Mouse (Mus musculus): ENCODE measurements around the gene Olfr1502. TPM values are rescaled to one million over a fixed set of nuclear protein-coding genes. Genes with fewer than 3 reads are reported as not detected.

Olfr1502 gene
- polyA plus RNA-seq, 1 experiment from 2014 or later: not detected

DNA sequence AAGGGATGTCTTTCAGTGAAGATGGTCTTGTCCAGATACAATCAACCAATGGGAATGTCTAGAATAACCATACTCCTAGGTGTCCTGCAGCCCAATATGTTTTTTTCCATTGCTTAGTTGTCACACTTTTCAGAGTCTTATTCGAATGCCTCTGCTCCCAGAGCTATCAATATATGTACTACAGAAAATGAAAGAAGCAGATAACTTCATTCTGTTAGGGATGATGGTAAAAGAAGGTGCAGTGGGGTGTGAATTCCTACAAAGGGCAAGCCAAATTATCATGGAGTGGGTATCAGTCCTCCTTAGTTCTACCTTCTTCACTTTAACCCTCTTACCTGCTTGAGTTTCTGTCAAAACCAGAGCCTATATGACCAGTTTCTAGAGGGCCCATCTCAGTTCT lies 36.2 kb downstream of the Olfr1502 start, which contains the start of gene Olfr1504:
Olfr1504 (minus strand) TSS at position 101 of the 400 bp plus-strand sequence.
- ATAC-seq (ENCODE audit: insufficient number of reproducible peaks, insufficient read depth, low FRiP score, low read depth): no peak
- 44% methylated on average over 1 of the region's 1 CpGs for WGBS
- Histone ChIP-seq H3K4me1 (ENCODE audit: control insufficient read depth in 2 of 2, insufficient read depth in 2 of 2, low read length in 2 of 2) (no peaks in the 10 kb centered on the region), H3K9me3 (ENCODE audit: control insufficient read depth, low read length) (no peaks in the 10 kb centered on the region), H3K27me3 (ENCODE audit: control insufficient read depth, insufficient read depth, low read length) (no peaks in the 10 kb centered on the region), H3K36me3 (ENCODE audit: control insufficient read depth, insufficient read depth, low read length) (no peaks in the 10 kb centered on the region), H3K27ac (replicated peaks in 1 of 2; ENCODE audit: control insufficient read depth in 1 of 2, insufficient read depth in 1 of 2, low read depth in 2 of 2, low read length in 2 of 2) (no peak within 1 kb of the TSS), H3K4me3 (ENCODE audit: control insufficient read depth in 1 of 2, insufficient read depth in 1 of 2, low read depth in 1 of 2, low read length in 2 of 2) (no peak within 1 kb of the TSS), H3K9ac (ENCODE audit: low read length) (no peak within 1 kb of the TSS), H3K4me2 (ENCODE audit: low read length) (no peak within 1 kb of the TSS)

Other genes starting within 250 kb of the Olfr1502 start
- not detected in 2 replicates for gene Olfr1487, start 244.4 kb upstream of the Olfr1502 start, polyA plus RNA-seq (2014; fragmentation: Nextera tagmentation; extraction: Ambion mirVana)
- gene Olfr1489, start 230.2 kb upstream of the Olfr1502 start, polyA plus RNA-seq (2014; fragmentation: Nextera tagmentation; extraction: Ambion mirVana): not detected in 2 replicates
- gene Olfr1490, start 210.7 kb upstream of the Olfr1502 start, polyA plus RNA-seq (2014; fragmentation: Nextera tagmentation; extraction: Ambion mirVana): not detected in 2 replicates
- not detected in 2 replicates for gene Olfr1491, start 164.5 kb upstream of the Olfr1502 start, polyA plus RNA-seq (2014; fragmentation: Nextera tagmentation; extraction: Ambion mirVana)
- gene Olfr1493-ps1, start 138.5 kb upstream of the Olfr1502 start, polyA plus RNA-seq (2014; fragmentation: Nextera tagmentation; extraction: Ambion mirVana): not detected in 2 replicates
- gene Olfr1494, start 122.1 kb upstream of the Olfr1502 start, polyA plus RNA-seq (2014; fragmentation: Nextera tagmentation; extraction: Ambion mirVana): not detected in 2 replicates
- gene Olfr1495, start 97.2 kb upstream of the Olfr1502 start, polyA plus RNA-seq (2014; fragmentation: Nextera tagmentation; extraction: Ambion mirVana): not detected in 2 replicates
- not detected in 2 replicates for gene Olfr1496, start 83.9 kb upstream of the Olfr1502 start, polyA plus RNA-seq (2014; fragmentation: Nextera tagmentation; extraction: Ambion mirVana)
- not detected in 2 replicates for gene Olfr1497, start 63.6 kb upstream of the Olfr1502 start, polyA plus RNA-seq (2014; fragmentation: Nextera tagmentation; extraction: Ambion mirVana)
- gene Olfr1499, start 42.3 kb upstream of the Olfr1502 start, polyA plus RNA-seq (2014; fragmentation: Nextera tagmentation; extraction: Ambion mirVana): not detected in 2 replicates
- not detected in 2 replicates for gene Olfr1500, start 31.3 kb upstream of the Olfr1502 start, polyA plus RNA-seq (2014; fragmentation: Nextera tagmentation; extraction: Ambion mirVana)
- gene Olfr1501, start 11.1 kb upstream of the Olfr1502 start, polyA plus RNA-seq (2014; fragmentation: Nextera tagmentation; extraction: Ambion mirVana): not detected in 2 replicates
- not detected in 2 replicates for gene Olfr1504, start 36.1 kb downstream of the Olfr1502 start, polyA plus RNA-seq (2014; fragmentation: Nextera tagmentation; extraction: Ambion mirVana)
- gene Olfr1505, start 51.7 kb downstream of the Olfr1502 start, polyA plus RNA-seq (2014; fragmentation: Nextera tagmentation; extraction: Ambion mirVana): not detected in 2 replicates

Measured in heart, embryonic 14.5 days (tissue).